Mouse (Mus musculus) CH12.LX (cell line): ENCODE results near the gene Slc25a45.

ENCODE experiments used
- CTCF ChIP-seq, 2 experiments: IDR thresholded peaks in 1 of 2; conservative IDR thresholded peaks in 1 of 2; 2 replicates each; pipeline ENCODE4 v1.5.1; 2011 to 2012; ENCODE audit warnings: low read depth in 2 of 2, low read length in 2 of 2, improper control_type of control experiment in 1 of 2, inconsistent platforms in 1 of 2, mild to moderate bottlenecking in 1 of 2, moderate library complexity in 1 of 2
- POLR2A ChIP-seq: IDR thresholded peaks from 2 replicates; pipeline ENCODE4 v1.6.1; 2011; ENCODE audit warnings: low read depth, mild to moderate bottlenecking, improper control_type of control experiment, low read length
- RAD21 ChIP-seq: IDR thresholded peaks from 2 replicates; pipeline ENCODE4 v1.6.1; 2011; ENCODE audit warnings: low read depth, mild to moderate bottlenecking, low read length, improper control_type of control experiment, moderate library complexity
- USF1 ChIP-seq: IDR thresholded peaks from 2 replicates; pipeline ENCODE4 v1.6.1; 2014; ENCODE audit warnings: low read depth, mild to moderate bottlenecking, inconsistent platforms, low read length, improper control_type of control experiment
- USF2 ChIP-seq: conservative IDR thresholded peaks from 2 replicates; pipeline ENCODE4 v1.6.1; 2011; ENCODE audit warnings: low read depth, low read length, improper control_type of control experiment
- ZMIZ1 ChIP-seq: IDR thresholded peaks from 2 replicates; pipeline ENCODE4 v1.6.1; 2012; ENCODE audit warnings: low read depth, mild to moderate bottlenecking, inconsistent platforms, low read length, improper control_type of control experiment

DNA sequence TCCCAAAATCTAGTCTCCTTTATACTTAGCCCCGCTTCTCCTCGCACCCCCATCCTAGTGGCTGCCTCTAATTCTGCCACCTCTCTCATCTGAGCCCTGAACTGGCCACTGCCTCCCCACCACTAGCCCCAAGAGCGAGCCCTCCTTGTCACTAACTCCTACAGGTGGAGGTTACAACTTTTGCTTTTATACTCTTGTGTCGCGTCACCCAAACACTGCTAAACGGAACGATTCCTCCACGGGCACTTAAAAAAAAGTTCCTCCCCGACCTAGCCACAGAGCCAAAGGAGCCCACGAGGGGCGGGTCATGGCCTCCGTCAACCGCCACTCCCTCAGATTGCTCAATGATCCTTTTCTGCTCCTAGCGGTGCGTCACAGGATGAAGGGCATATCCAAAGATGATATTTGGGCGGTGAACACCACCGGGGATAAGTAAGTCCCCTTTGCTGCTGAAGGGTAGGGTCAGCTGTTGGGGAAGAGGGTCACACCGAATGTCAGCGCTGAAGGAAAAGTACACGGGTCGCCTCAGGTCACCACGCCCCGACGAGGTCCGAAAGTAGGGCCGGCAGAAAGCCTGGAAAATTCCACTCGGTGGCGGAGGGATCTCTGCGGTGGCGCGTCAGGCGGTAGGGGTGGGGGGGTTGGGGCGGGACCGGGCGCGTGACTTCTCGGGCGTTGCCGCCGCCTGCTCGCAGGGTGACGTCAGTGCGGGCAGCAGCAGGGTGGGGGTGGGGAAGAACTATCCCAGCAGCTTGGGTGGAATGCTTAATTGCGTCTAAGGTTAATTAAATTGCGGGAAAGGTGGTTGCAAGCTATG, 32.1 kb upstream of the Slc25a45 start:
- TF ChIP-seq POLR2A (peak; percentile 99), USF1 (peak; percentile 64), RAD21 (no peak; the same call in 1 of the 2 replicates), USF2 (no peak), CTCF (conservative IDR thresholded peaks at IDR 0.05 in 1 of 2, IDR thresholded peaks at IDR 0.05 in 1 of 2; ENCODE audit: low read depth in 2 of 2, low read length in 2 of 2) (no peak), ZMIZ1 (peak; percentile 100)
